Comparison of ENCODE assay signal across 19 mouse cellular contexts in the genomic region with DNA sequence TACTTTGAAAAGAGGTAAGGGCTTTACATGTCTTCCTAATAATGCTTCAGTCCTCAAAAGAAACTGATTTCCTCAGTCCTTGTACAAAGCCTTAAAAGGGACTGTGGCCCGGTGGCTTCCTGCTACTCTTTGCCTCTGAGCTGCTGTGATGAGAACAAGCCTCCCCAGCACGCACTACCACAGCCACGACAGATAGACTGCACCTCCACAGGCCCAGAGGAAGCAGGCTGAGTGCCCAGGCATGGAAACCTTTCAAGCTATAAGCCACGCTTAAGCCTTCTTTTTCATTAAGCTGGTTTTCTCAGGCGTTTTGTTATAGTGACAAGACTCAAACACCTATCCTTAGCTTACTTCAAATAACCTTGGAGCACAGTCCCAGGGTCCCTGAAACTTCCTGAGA. TPM values are rescaled to one million over a fixed set of nuclear protein-coding genes. Genes with fewer than 3 reads are reported as not detected.
DNase-seq lines count a peak whose midpoint lies in the region; ATAC-seq and TF ChIP-seq lines count a peak whose summit lies in the region.
"Had no signal": no experiment of that assay in that cellular context is flagged by ENCODE, and none has a peak within 500 bp of the region (broad histone marks: within the 10 kb centered on the region; RNA-seq: fewer than 3 reads in every experiment).

No protein-coding gene starts in this region.

- TF ChIP-seq EP300 in heart, adult 2 months (IDR thresholded peaks at IDR 0.05; ENCODE audit: insufficient read depth, low read depth, low read length), result no peak

- intact Hi-C loops in heart, adult 2 months (cut with DNase I), result no loop called here
- intact Hi-C loops in heart, postnatal 10 days (cut with DNase I), result no loop called here

- no peak overlapping the region for H3K4me3 ChIP-seq in heart, adult 2 months
- H3K4me3 ChIP-seq in kidney, embryonic 15.5 days (replicated peaks), result no peak overlapping the region
- no peak overlapping the region for H3K4me3 ChIP-seq in midbrain, embryonic 15.5 days
- no peak overlapping the region for H3K4me3 ChIP-seq in midbrain, postnatal 0 days (ENCODE audit: low read depth, low read length)
- H3K4me3 ChIP-seq: embryonic facial prominence, embryonic 12.5 days; limb, embryonic 12.5 days; liver, embryonic 15.5 days; megakaryocyte, embryonic 14.5 days; neural tube, embryonic 13.5 days had no signal

- 27% methylated on average over 5 of the region's 5 CpGs for WGBS in heart, adult 2 months
- WGBS in kidney, embryonic 15.5 days, result 79% methylated on average over 5 of the region's 5 CpGs
- WGBS in midbrain, embryonic 15.5 days, result 72% methylated on average over 5 of the region's 5 CpGs
- 79% methylated on average over 5 of the region's 5 CpGs for WGBS in midbrain, postnatal 0 days

- H3K9ac ChIP-seq in heart, adult 2 months (ENCODE audit: low read depth, low read length), result peak overlapping the region; percentile 14; the same call in 1 of the 2 replicates
- H3K9ac ChIP-seq in kidney, embryonic 15.5 days, result no peak overlapping the region
- H3K9ac ChIP-seq in midbrain, embryonic 15.5 days, result no peak overlapping the region
- no peak overlapping the region for H3K9ac ChIP-seq in midbrain, postnatal 0 days (replicated peaks; ENCODE audit: low read length, poor library complexity, severe bottlenecking)
- H3K9ac ChIP-seq: embryonic facial prominence, embryonic 12.5 days; forebrain, postnatal 0 days; limb, embryonic 12.5 days; liver, embryonic 15.5 days; neural tube, embryonic 13.5 days had no signal

- no peaks in the 10 kb centered on the region for H3K27me3 ChIP-seq in heart, adult 2 months (ENCODE audit: control insufficient read depth, insufficient read depth, low read length)
- H3K27me3 ChIP-seq in kidney, embryonic 15.5 days, result no peaks in the 10 kb centered on the region
- H3K27me3 ChIP-seq in midbrain, embryonic 15.5 days (replicated peaks), result no peaks in the 10 kb centered on the region
- H3K27me3 ChIP-seq in midbrain, postnatal 0 days (ENCODE audit: insufficient read depth, low read length), result no peaks in the 10 kb centered on the region
- H3K27me3 ChIP-seq: embryonic facial prominence, embryonic 12.5 days; limb, embryonic 12.5 days; liver, embryonic 15.5 days; megakaryocyte, embryonic 14.5 days; neural tube, embryonic 13.5 days had no signal

- peak overlapping the region; percentile 82 for H3K27ac ChIP-seq in heart, adult 2 months
- peak overlapping the region; percentile 24; the same call in 1 of the 2 replicates for H3K27ac ChIP-seq in kidney, embryonic 15.5 days
- H3K27ac ChIP-seq in midbrain, embryonic 15.5 days, result 0 out of 2 replicates have a peak overlapping the region, but pooled peaks have one; percentile 9
- H3K27ac ChIP-seq in midbrain, postnatal 0 days (ENCODE audit: low read depth, low read length), result no peak overlapping the region; the same call in 1 of the 2 replicates
- H3K27ac ChIP-seq: embryonic facial prominence, embryonic 12.5 days; limb, embryonic 12.5 days; liver, embryonic 15.5 days had no signal

- no peak for TF ChIP-seq CTCF in heart, adult 2 months (IDR thresholded peaks at IDR 0.05)
- no peak for TF ChIP-seq CTCF in midbrain, postnatal 0 days (IDR thresholded peaks at IDR 0.05)

- peaks cover 19% of the 10 kb centered on the region for H3K79me2 ChIP-seq in heart, adult 2 months (replicated peaks; ENCODE audit: control insufficient read depth, insufficient read depth, low read length)

- no peaks in the 10 kb centered on the region for H3K9me3 ChIP-seq in kidney, embryonic 15.5 days (replicated peaks)
- no peaks in the 10 kb centered on the region for H3K9me3 ChIP-seq in midbrain, embryonic 15.5 days
- no peaks in the 10 kb centered on the region for H3K9me3 ChIP-seq in midbrain, postnatal 0 days (ENCODE audit: low read length)
- H3K9me3 ChIP-seq: embryonic facial prominence, embryonic 12.5 days; limb, embryonic 12.5 days; liver, embryonic 15.5 days; megakaryocyte, embryonic 14.5 days; neural tube, embryonic 13.5 days had no signal

- no peak for TF ChIP-seq POLR2A in heart, adult 2 months (IDR thresholded peaks at IDR 0.05; ENCODE audit: insufficient read depth, low read depth, low read length)

- peaks cover 40% of the 10 kb centered on the region for H3K4me1 ChIP-seq in heart, adult 2 months (ENCODE audit: control insufficient read depth, insufficient read depth, low read length)
- peaks cover 28% of the 10 kb centered on the region for H3K4me1 ChIP-seq in kidney, embryonic 15.5 days
- H3K4me1 ChIP-seq in midbrain, embryonic 15.5 days, result peaks cover 25% of the 10 kb centered on the region
- no peaks in the 10 kb centered on the region for H3K4me1 ChIP-seq in midbrain, postnatal 0 days (ENCODE audit: insufficient read depth, low read length)

- no peak overlapping the region for H3K4me2 ChIP-seq in kidney, embryonic 15.5 days
- no peak overlapping the region for H3K4me2 ChIP-seq in midbrain, embryonic 15.5 days
- H3K4me2 ChIP-seq in midbrain, postnatal 0 days (ENCODE audit: low read depth, low read length, poor library complexity, severe bottlenecking), result no peak overlapping the region
- H3K4me2 ChIP-seq: embryonic facial prominence, embryonic 12.5 days; limb, embryonic 12.5 days; liver, embryonic 15.5 days; neural tube, embryonic 13.5 days had no signal

- peaks cover 27% of the 10 kb centered on the region for H3K36me3 ChIP-seq in heart, adult 2 months (ENCODE audit: control insufficient read depth, insufficient read depth, low read length)
- no peaks in the 10 kb centered on the region for H3K36me3 ChIP-seq in kidney, embryonic 15.5 days
- H3K36me3 ChIP-seq in midbrain, embryonic 15.5 days (replicated peaks), result no peaks in the 10 kb centered on the region
- H3K36me3 ChIP-seq in midbrain, postnatal 0 days (ENCODE audit: insufficient read depth, low read length), result no peaks in the 10 kb centered on the region
- H3K36me3 ChIP-seq: embryonic facial prominence, embryonic 12.5 days; limb, embryonic 12.5 days; liver, embryonic 15.5 days; neural tube, embryonic 13.5 days had no signal

- ATAC-seq in kidney, embryonic 15.5 days (replicated peaks; ENCODE audit: low FRiP score), result no peak
- no peak for ATAC-seq in midbrain, embryonic 15.5 days (replicated peaks)
- ATAC-seq in midbrain, postnatal 0 days (ENCODE audit: low FRiP score), result no peak
- ATAC-seq: forebrain, postnatal 0 days; inflammation-experienced regulatory T-cells, adult 6 months had no signal

- peak in 1 of 2 experiments; percentile 39 for DNase-seq in heart, adult 2 months
- no peak for DNase-seq in heart, postnatal 10 days
- no peak for DNase-seq in kidney, adult 8-10 months
- DNase-seq in midbrain, postnatal 0 days (ENCODE audit: low spot score), result no peak
- no peak for DNase-seq in thymus, postnatal 25 days
- no peak for DNase-seq in cerebellum, postnatal 10 days
- DNase-seq: adrenal gland, adult 8-10 months; cerebellum, adult 18-20 months; forebrain, postnatal 0 days; right cerebral cortex, postnatal 4 days; thymus, postnatal 14 days had no signal

RNA-seq across cellular contexts. Expression of a gene that starts 10.0 kb away (rescaled TPM):
- total RNA-seq in heart, adult 2 months (2021), result 10 to 100 TPM; 24.4 to 24.7 TPM
- 12.8 and 20.3 TPM in 2 replicates for polyA plus RNA-seq in heart, adult 2 months (2012; rRNA removed)
- total RNA-seq in heart, postnatal 10 days (2021), result 10 to 100 TPM; 43.1 to 46.3 TPM
- 24.0 and 25.2 TPM in 2 replicates for polyA plus RNA-seq in kidney, embryonic 15.5 days (2015; fragmentation: Nextera tagmentation; extraction: Ambion mirVana)
- 26.5 and 26.8 TPM in 2 replicates for polyA plus RNA-seq in midbrain, embryonic 15.5 days (2015; fragmentation: Nextera tagmentation; extraction: Ambion mirVana)
- 60.9 and 64.5 TPM in 2 replicates for total RNA-seq in midbrain, postnatal 0 days (2014; rRNA removed)
- polyA plus RNA-seq in midbrain, postnatal 0 days (2015; fragmentation: Nextera tagmentation; extraction: Ambion mirVana), result 16.9 and 17.3 TPM in 2 replicates
